Mouse (Mus musculus) ovary, adult 18-20 months (tissue): Measurements from ENCODE around the gene Dnajc5g.

Experiments
- DNase-seq: peaks from one replicate; pipeline ENCODE4 v3.0.0; 2022; ENCODE audit warnings: low spot score, mixed read lengths

Gene Dnajc5g

DNA sequence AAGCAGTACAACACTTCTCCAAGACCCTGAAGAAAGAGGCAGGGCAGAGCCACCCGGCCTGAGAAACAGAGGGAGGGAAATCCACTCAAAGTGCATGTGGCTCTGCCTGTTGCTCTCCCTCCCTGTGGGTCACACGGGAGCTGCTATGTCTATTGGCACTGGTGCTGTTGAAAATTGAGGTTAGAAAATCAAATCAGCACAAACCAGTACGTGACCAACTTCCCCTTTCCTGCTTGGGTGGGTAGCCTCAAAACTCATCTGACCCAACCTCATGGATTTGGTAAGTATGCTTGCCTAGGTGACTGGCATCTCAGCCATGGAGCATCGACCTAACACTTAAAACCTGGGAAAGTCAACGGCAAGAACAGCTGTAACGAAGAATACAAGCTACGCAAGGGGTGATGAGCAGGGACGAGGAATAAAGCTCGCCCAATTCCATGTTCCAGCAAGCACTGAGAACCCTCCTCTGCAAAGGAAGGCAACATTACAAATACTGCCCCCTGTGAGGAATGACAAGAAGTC is at the start of gene Dnajc5g:
Dnajc5g (plus strand) TSS at position 472 of the 522 bp plus-strand sequence.
- no peak for DNase-seq

- DNase-seq = no peak
These were observed 36.3 kb upstream of the Dnajc5g start for GRCm38 (mm10) chr5:31069810-31070209.

DNA sequence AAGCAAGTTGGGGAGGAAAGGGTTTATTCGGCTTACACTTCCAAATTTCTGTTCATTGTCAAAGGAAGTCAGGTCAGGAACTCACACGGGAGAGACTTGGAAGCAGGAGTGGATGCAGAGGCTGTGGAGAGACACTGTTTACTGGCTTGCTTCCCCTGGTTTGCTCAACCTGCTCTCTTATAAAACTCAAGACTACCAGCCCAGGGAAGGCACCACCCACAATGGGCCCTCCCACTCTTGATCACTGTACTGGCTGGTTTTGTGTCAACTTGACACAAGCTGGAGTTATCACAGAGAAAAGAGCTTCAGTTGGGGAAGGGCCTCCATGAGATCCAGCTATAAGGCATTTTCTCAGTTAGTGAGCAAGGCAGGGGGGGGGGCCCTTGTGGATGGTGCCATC is 35.0 kb upstream of the Dnajc5g start:
- no peak for DNase-seq

- no peak for DNase-seq
These were observed 34.3 kb upstream of the Dnajc5g start for GRCm38 (mm10) chr5:31071821-31072220.

DNA sequence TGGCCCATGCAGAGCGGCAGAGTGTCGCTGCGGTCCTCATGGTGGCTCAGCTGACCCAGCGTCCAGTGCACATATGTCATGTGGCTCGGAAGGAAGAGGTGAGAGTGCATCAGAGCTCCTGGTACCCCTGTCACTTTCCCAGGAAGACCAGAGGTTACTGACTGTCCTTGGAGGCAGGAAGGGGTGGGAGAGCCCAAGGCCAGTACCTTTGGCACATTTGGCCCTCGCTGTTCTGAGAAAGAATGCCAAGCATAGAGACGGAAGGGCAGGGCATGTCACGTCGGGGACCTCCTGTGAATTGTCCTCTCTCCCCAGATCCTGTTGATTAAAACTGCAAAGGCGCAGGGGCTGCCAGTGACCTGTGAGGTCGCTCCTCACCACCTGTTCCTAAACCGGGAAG is 32.9 kb upstream of the Dnajc5g start:
- DNase-seq = no peak

GRCm38 (mm10) chr5:31076346-31076745 is 29.7 kb upstream of the Dnajc5g start:
- no peak for DNase-seq

DNA sequence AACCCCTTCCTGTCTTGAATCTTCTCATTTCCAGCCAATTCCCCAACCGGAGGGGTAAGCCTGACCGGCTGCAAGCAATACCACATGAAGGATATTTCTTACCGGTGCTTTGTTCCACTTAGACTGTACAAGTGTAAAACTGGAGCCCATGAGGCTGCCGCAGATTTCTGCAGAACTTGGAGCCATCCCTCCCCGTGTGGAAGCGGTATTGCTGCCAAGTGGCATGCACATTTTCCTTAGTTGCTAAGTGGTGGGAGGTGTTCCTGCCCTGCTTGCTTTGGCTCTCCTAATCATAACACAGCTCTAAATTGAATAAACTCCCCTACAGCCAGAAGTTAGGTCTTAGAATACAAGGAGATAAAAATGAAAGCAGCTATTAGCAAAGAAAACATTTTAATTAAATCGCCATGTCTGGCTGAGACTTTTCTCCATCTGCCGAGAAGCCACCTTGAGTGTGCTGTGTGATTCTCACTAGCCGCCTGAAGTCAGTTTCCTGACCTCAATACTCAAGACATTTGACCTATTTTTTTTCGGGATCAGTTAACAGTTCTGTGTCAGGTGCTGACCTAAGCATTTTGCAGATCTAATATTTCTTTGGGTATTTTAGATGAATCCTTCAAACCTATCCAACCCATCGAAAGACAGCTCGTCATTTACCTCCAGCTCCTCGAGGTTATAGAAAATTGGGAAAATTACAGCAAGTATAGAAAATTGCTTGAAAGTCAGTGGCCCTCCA is 25.9 kb upstream of the Dnajc5g start:
- peak; percentile 25 for DNase-seq

DNA sequence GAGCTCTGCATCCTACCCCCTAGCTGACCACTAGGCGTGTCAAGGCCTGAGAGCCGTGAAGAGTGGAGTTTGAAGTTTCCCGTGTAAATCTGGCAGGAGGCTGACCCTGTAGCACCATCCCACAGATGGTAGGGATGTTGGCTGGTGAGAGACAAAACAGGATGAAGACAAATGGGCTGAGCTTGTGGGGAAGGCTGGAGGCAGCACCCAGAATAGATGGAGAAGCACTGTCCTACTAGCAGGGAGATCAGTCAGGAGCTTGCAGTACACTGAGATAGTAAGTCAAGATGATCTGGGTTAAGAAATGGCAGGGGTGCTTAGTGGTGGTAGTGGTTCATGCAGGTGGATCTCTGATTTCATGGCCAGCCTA is 25.3 kb upstream of the Dnajc5g start:
- no peak for DNase-seq

DNA sequence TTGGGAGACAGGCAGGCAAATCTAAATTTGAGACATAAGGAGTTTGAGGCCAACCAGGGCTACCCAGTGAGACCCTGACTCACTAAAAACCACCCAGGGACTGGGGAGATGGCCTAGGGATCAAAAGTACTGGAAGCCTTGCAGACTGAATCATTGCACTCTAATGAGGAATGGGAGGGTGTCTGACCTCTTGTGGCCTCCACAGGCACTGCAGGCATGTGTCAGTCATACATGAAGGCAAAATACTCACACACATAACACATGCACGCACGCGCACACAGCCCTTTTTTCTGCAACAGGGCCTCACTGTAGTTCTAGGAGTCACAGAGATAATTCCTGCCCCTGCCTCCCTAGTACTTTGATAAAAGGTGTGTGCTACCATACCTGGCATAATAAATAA is 24.7 kb upstream of the Dnajc5g start:
- no peak for DNase-seq

GRCm38 (mm10) chr5:31082355-31082754 is 23.7 kb upstream of the Dnajc5g start:
- no peak for DNase-seq

DNA sequence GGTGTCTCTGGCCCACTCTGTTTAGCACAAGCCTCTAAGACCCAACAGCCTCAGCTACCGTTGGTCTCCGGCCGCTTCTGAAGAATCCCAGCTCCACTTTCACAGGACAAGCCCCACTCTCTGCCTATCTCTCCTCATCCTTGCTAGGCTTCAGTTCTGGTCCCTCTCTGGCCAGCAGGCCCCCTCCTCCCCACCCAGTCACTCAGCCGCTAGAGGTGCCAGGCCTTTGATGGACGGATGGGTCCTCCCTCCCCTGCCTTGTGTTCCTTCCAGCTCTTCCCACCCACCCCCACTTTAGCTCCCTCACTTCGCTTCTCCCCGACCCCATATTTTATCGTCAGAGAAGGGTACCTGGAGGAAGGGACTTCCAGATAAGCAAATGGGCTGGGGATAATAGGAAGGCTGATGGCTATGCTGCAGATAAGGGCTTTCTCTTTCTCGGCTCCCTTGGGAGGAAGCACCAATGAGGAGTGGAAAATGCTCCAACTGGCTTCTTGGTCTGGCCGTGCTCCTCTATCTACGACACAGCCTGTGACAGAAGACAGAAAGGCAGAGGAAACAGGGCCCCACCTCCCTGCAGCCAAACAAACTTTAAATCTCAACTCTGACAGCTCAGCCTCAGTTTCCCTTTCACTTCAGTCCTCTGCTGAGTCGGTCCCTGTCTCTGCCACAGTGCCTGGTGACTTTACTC is 23.0 kb upstream of the Dnajc5g start:
- DNase-seq = no peak

DNA sequence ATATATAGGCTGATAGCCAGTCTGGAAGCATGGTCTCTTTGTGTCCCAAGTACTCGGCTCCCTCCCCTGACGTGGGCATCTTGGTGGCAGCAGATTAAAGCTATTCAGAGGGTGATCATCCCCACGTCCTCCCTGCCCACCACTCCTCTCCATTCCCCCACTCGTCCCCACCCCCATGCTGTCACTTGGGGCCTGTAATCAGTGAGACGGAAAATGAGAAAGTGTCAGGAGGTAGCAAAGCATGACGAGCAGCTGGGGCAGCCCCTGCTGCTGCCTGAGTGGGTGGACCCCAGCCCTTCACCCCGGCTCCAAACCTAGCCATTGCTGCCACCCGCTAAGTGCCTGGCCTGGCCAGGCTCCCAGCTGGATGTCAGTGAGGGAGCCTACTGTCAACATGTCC is 22.1 kb upstream of the Dnajc5g start:
- no peak for DNase-seq

DNA sequence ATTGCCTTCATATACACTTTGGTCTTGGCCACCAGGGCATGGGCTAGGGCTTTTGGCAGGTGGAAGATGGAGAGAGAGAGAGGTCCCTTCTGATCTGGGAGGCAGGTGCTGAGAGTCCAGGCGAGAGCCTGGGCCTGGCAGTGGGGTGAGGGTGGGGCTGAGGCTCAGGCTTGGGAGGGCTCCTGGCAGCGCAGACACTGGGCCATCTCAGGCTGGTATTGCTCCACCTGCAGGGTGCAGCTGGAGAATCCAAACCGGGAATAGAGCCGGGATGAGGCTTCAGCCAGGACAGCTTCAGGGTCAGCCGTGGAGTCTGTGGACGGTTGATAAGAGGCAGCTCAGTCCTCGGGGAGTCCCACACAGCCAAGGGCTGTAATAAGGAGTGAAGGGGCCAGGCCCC is 19.5 kb upstream of the Dnajc5g start:
- DNase-seq = no peak

GRCm38 (mm10) chr5:31087131-31087530 is 19.0 kb upstream of the Dnajc5g start:
- DNase-seq = no peak

DNA sequence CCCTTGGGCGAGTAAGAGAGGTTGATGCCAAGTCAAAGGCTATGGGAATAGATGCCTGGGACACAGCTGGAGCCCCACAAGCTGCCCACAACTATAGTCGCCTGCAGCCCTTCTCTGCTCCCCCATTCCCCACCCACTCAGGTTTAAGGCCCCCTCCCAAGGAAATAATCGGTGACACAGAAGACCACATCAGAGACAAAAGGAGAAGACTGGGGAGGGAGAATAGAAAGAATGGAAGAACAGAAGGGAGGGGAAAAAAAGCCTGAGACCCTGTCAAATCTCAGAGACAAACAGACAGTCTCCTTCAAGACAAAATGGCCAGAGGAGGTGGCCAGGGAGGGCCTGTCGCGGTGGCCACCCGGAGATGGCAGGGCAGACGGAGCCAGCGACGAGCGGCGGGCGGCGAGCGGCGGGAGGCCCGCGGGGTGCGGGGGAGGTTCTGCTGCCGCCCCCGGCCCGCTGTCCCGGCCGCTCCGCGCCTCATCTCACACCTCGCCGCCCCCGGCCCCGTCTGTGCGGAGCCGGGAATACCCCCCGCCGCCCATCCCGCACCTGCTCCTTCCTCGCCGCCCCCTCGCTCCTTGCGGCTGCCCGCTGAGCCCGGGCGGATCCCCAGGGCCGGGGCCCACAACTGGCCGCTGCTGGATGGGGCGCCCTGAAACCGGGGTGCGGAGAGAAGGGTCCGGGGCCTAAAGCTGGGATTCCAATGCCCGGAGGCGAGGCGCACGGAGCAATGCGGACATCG is 13.7 kb upstream of the Dnajc5g start:
- no peak for DNase-seq

DNA sequence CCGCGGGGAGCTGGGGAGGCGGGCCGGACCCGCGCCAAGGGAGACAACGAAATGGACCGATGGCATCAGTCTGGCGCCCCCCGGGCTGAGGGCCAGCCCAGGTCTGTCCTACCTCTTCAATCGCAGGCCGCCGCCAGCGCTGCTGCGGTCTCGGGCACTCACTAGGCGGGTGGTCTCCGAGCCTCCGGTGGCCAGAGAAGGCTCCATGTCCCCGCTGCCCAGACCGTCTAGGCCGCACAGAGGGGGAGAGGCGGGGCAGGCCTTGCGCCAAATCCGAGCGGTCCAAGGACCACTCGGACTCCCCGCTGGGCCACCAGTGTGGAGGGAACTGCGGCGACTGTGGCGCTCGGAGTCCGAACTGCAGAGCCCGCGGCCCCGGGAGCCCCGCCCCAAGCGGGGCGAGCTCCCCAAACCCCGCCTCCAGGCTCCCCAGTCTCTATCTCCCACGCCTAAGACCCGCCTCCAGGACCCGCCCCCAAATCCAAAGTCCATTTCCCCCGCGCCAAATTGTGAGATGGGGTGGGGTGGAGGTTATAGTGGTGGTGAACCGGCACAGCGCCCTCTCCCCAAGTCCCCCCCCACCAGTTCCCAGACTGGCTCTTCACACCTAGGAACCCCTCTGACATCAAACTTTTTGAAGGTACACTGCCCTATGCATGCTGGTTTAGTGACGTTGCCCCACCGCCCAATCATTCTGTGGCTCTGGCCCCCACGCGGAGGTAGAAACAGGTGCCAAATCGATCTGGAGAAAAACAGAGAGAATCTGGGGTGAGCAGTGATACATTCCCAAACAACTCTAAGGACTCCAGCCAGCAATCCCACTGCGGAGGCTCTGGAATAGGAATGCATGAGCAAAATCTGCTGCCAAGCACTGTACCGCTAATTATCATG is 12.7 kb upstream of the Dnajc5g start:
- DNase-seq = no peak

DNA sequence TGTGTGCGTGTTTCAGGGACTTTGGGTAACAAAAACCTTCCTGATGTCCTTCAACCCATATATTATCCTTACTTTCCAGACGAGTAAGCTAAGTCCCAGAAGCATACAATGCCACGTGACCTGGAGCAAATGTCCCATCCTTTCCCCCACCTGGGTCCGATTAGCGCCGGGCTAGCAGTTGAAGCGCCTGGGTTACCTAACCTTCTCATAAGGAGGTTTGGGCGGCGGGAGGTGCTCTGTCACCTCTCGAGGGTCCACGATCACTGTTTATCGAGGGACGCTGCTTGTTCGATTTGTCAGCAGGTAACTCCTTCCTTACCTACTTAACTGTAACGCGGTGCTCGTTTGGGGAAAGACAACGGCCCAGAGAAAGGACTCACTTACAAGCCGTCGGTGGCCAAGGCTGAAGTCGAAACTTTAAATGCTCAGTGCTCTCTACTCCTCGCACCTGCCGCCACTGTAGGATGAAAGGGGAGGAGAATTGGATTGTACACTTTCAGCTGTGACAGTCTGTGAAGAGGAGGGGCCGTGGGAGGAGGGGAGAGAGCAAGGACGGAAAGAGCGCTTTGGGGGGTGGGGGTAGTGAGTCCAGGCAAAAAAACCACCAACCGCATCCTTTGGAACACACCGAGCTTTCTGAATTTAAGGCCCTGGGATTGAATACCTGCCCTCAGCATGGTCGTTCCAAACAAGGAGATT is 11.8 kb upstream of the Dnajc5g start:
- DNase-seq = no peak

DNA sequence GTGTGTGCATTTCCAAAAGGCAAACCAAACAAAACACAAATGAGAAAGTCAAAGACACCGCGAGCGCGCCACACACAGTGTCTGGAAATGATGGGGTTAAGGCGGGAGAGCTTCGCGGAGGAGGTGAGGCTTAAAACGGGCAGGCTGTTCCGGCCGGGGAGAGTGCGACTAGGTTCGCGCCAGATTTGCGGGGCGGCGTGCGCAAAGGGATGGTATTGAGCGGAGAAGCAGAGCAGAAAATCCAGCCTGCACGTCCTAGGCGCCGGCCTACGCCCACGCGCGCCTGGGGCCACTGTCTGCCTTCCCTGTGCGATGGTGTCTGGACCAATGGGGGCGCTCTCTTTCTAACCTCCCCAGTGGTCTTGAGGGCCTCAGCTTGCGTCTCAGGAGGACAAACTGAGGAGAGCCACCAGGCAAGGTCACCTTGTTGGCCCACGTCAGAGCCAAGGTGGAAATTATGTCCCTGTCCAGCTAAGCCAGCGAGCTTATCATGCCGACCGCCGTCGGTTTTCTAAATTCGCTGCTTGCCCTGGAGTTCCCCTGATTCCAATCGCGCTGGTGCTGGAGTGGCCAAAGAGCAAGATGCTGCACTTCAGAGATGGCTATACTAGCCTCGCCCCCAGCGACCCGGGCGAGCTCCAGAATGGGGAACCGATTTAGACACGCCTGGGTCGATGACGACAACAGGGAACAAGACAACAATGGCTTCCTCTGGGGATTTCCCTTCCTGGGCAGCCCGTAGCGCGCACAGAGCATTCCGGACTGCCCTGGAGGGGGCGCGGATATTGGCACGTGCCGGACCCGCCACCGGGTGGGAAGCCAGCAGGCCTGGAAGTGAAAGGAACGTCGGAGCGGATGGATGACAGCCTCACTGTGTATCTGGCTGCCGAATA is 11.0 kb upstream of the Dnajc5g start:
- DNase-seq = no peak

GRCm38 (mm10) chr5:31095711-31096480 is 10.2 kb upstream of the Dnajc5g start:
- DNase-seq = no peak
